Comparison of ENCODE assay signal across 13 mouse cellular contexts in the genomic region with DNA sequence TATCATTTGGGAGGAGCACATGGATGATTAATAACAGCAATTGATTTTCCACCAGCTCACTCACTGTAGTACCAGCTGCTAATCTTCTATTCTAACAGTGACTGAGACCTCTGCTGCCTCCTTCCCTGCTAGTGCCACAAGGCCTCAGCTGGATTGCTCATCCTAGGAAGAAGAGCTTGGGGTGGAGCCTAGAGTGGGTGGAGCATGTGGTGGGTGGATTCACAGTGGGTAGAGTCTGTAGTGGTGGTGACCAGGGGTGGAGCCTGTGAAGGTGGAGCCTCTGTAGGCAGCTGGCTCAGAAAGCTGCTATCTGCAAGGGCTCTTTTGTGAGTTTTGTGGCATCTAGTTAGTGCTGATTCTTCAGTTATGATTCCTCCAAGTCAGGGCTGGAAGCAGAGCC.
DNase-seq lines count a peak whose midpoint lies in the region; ATAC-seq and TF ChIP-seq lines count a peak whose summit lies in the region.
"Had no signal": no experiment of that assay in that cellular context is flagged by ENCODE, and none has a peak within 500 bp of the region (broad histone marks: within the 10 kb centered on the region; RNA-seq: fewer than 3 reads in every experiment).

No protein-coding gene starts in this region.

- H3K4me2 ChIP-seq in hindbrain, embryonic 11.5 days (replicated peaks; ENCODE audit: low read depth, low read length) = no peak overlapping the region
- H3K4me2 ChIP-seq in hindbrain, embryonic 12.5 days (replicated peaks) = no peak overlapping the region
- no peak overlapping the region for H3K4me2 ChIP-seq in stomach, postnatal 0 days (replicated peaks; ENCODE audit: low read depth)
- H3K4me2 ChIP-seq: lung, embryonic 15.5 days had no signal

- H3K4me3 ChIP-seq in hindbrain, embryonic 11.5 days (ENCODE audit: low read depth, low read length) = no peak overlapping the region
- no peak overlapping the region for H3K4me3 ChIP-seq in hindbrain, embryonic 12.5 days
- H3K4me3 ChIP-seq in stomach, postnatal 0 days (ENCODE audit: low read depth, low read length) = no peak overlapping the region
- H3K4me3 ChIP-seq: forebrain, embryonic 10.5 days; lung, embryonic 15.5 days had no signal

- H3K27ac ChIP-seq in hindbrain, embryonic 11.5 days (ENCODE audit: low read depth, low read length) = no peak overlapping the region
- no peak overlapping the region for H3K27ac ChIP-seq in hindbrain, embryonic 12.5 days
- H3K27ac ChIP-seq in stomach, postnatal 0 days (replicated peaks) = no peak overlapping the region
- H3K27ac ChIP-seq: forebrain, embryonic 10.5 days; lung, embryonic 15.5 days had no signal

- intact Hi-C loops in left cerebral cortex, postnatal 4 days (cut with DNase I) = no loop called here

- no peaks in the 10 kb centered on the region for H3K36me3 ChIP-seq in hindbrain, embryonic 11.5 days (ENCODE audit: control insufficient read depth, insufficient read depth, low read length)
- no peaks in the 10 kb centered on the region for H3K36me3 ChIP-seq in hindbrain, embryonic 12.5 days
- H3K36me3 ChIP-seq in stomach, postnatal 0 days (ENCODE audit: control insufficient read depth, insufficient read depth, low read length) = no peaks in the 10 kb centered on the region
- H3K36me3 ChIP-seq: forebrain, embryonic 10.5 days; lung, embryonic 15.5 days had no signal

- H3K4me1 ChIP-seq in hindbrain, embryonic 11.5 days (replicated peaks; ENCODE audit: control insufficient read depth, insufficient read depth, low read length) = no peaks in the 10 kb centered on the region
- H3K4me1 ChIP-seq in hindbrain, embryonic 12.5 days = no peaks in the 10 kb centered on the region
- H3K4me1 ChIP-seq in stomach, postnatal 0 days (replicated peaks; ENCODE audit: control insufficient read depth, insufficient read depth) = no peaks in the 10 kb centered on the region
- H3K4me1 ChIP-seq: forebrain, embryonic 10.5 days; lung, embryonic 15.5 days had no signal

- no peak overlapping the region for H3K9ac ChIP-seq in hindbrain, embryonic 11.5 days (ENCODE audit: low read depth, low read length)
- no peak overlapping the region for H3K9ac ChIP-seq in hindbrain, embryonic 12.5 days
- H3K9ac ChIP-seq in stomach, postnatal 0 days (ENCODE audit: low read length) = no peak overlapping the region
- H3K9ac ChIP-seq: lung, embryonic 15.5 days had no signal

- DNase-seq in hindbrain, embryonic 11.5 days (ENCODE audit: low spot score) = peak; percentile 6
- peak; percentile 33 for DNase-seq in right cerebral cortex, adult 18-20 months
- no peak for DNase-seq in right cerebral cortex, postnatal 14 days
- peak; percentile 62 for DNase-seq in adrenal gland, postnatal 25 days
- DNase-seq in stomach, postnatal 0 days (ENCODE audit: low spot score) = peak; percentile 25
- no peak for DNase-seq in left cerebral cortex, postnatal 4 days
- DNase-seq in right cerebral cortex, adult 2 months (ENCODE audit: low spot score in 2 of 2) = no peak
- DNase-seq: cerebellum, postnatal 25 days; heart, postnatal 14 days; kidney, postnatal 25 days had no signal

- no peaks in the 10 kb centered on the region for H3K27me3 ChIP-seq in hindbrain, embryonic 11.5 days (ENCODE audit: control insufficient read depth, insufficient read depth, low read length)
- no peaks in the 10 kb centered on the region for H3K27me3 ChIP-seq in hindbrain, embryonic 12.5 days
- no peaks in the 10 kb centered on the region for H3K27me3 ChIP-seq in stomach, postnatal 0 days (ENCODE audit: control insufficient read depth, insufficient read depth, low read length)
- H3K27me3 ChIP-seq: lung, embryonic 15.5 days had no signal

- H3K9me3 ChIP-seq in hindbrain, embryonic 11.5 days (ENCODE audit: control insufficient read depth, low read length) = no peaks in the 10 kb centered on the region
- no peaks in the 10 kb centered on the region for H3K9me3 ChIP-seq in hindbrain, embryonic 12.5 days (replicated peaks)
- H3K9me3 ChIP-seq in stomach, postnatal 0 days (ENCODE audit: control insufficient read depth, low read length) = no peaks in the 10 kb centered on the region
- H3K9me3 ChIP-seq: forebrain, embryonic 10.5 days; lung, embryonic 15.5 days had no signal

- TF ChIP-seq EP300 in stomach, postnatal 0 days (optimal IDR thresholded peaks at IDR 0.05) = no peak

- ATAC-seq in hindbrain, embryonic 11.5 days (ENCODE audit: low FRiP score) = no peak
- no peak for ATAC-seq in hindbrain, embryonic 12.5 days (ENCODE audit: low FRiP score)
- peak; percentile 59; the same call in 1 of the 2 replicates for ATAC-seq in stomach, postnatal 0 days (ENCODE audit: low FRiP score, low TSS enrichment)

- TF ChIP-seq CTCF in stomach, postnatal 0 days (IDR thresholded peaks at IDR 0.05; ENCODE audit: low read depth) = no peak

Comparison
In these comparisons a context has a peak if more than half of its experiments do, and no peak if none do; other contexts are left out.
1. DNase-seq: peak in hindbrain, embryonic 11.5 days (single experiment), right cerebral cortex, adult 18-20 months (single experiment), adrenal gland, postnatal 25 days (single experiment) and stomach, postnatal 0 days (single experiment); none in right cerebral cortex, postnatal 14 days (single experiment), left cerebral cortex, postnatal 4 days (single experiment) and right cerebral cortex, adult 2 months (0 of 2).